Mouse (Mus musculus) pancreas, adult 10 weeks (tissue): ENCODE data around the gene AI413582. TPM values are rescaled to one million over a fixed set of nuclear protein-coding genes. Genes with fewer than 3 reads are reported as not detected.

Experiments used
- polyA plus RNA-seq: library from polyadenylated mRNA; stranded (reverse); fragments of 350-450 nt; fragmentation: Illumina TruSeq; extraction: RNeasy Lipid Tissue Mini Kit (QIAGEN cat#74804); gene quantifications from one replicate; pipeline ENCODE4 v1.2.3, GENCODE M21; 2015; ENCODE audit warnings: low read depth, low replicate concordance; ENCODE audit not compliant: insufficient read depth

AI413582 gene
- polyA plus RNA-seq, result 10.2 TPM

DNA sequence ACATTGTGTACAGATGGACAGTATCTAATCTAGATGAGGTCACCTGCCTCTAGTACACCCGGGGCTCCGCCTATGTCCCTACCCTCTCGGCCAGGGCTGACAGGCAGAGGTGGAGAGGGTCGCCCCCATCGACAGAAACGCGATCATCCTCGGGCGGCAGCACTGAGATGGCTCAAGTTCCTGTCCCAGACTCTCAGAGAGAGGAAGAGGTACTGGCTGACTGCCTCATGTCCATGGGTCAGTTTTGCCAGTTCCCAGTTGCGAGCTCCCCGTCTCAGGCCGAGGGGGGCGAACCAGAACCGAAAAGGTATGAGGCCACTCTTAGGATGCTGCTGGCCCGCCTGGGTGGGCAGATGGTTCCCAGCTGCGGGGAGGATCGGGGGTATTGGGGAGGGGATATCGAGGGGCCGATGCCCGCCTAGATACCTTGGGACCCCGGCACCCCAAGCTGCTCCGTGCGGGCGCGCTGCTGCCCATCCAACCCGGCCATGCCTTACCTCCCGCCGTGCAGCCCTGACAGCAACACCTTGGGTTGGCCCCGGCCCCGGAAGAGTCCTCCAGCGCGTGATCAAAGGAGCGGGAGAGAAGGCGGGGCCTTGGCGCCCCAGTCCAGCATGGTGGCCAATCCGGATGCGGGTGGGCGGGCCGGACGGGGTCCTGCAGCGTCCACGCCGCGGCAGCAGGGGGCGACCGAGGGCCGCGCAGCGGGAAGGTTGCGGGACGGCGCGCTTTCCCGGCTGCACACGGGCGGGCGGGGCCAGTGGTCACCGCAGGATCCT, at the start of gene AI413582:
Gene AI413582 (minus strand): TSS at position 594 of the 779 bp plus-strand sequence.

DNA sequence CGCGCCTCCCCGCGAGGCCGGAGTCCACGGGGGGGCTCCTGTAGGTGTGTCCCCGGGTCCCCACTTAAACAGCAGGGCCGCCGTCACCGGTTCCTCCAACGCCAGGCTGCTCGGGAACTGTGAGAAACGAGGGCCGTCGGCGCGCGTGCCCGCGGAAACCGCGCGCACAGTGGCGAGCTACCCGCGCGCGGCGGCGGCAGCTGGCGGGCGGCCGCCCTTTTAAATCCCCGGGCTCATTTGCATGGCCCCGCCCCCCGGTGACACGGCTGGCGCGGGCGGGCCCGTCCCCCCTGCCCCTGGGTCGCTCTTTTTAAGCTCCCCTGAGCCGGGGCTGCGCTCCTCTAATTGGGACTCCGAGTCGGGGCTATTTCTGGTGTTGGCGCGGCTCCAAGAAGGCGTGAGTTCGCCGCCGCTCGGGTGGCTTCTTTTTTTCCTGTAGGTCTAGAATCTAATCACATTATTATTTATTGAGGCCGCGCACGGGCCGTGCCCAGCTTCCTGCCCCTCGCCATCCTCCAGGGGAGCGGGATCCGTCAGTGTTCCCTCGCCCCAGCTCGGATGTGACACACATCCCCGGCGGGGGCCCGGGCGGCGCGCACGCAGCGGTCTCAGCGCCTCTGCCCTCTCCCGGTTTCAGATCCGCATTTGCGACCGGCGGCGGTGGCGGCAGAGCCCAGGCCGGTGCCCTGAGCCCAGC, 9.1 kb downstream of the AI413582 start, which contains the start of gene Hmga1:
Gene Hmga1 (plus strand): TSS at position 183 of the 697 bp plus-strand sequence.

GRCm38 (mm10) chr17:27521303-27521702, 44.3 kb downstream of the AI413582 start, which contains the start of gene Grm4:
Grm4 (minus strand) TSS chr17:27521403.

Other genes with a start within 250 kb of the AI413582 start
- not detected for gene Grm4, start 44.4 kb downstream of the AI413582 start, polyA plus RNA-seq
- 8.5 TPM for gene Hmga1, start 9.3 kb downstream of the AI413582 start, polyA plus RNA-seq
- gene Nudt3, start 57.7 kb upstream of the AI413582 start, polyA plus RNA-seq, result 17.6 TPM
- gene RPS10-NUDT3, start 69.5 kb upstream of the AI413582 start, polyA plus RNA-seq, result not detected
- gene Rps10, start 70.9 kb upstream of the AI413582 start, polyA plus RNA-seq, result 398 TPM
- 0.52 TPM for gene Pacsin1, start 89.8 kb upstream of the AI413582 start, polyA plus RNA-seq
- 17.0 TPM for gene Spdef, start 163.2 kb upstream of the AI413582 start, polyA plus RNA-seq